Mouse (Mus musculus): ENCODE data around the gene Fbxo46. TPM values are rescaled to one million over a fixed set of nuclear protein-coding genes. Genes with fewer than 3 reads are reported as not detected.
A peak's percentile ranks its signal among the peaks of the same experiment; 100 is the strongest.

Gene Fbxo46
- total RNA-seq (2012; rRNA removed) = 11.6 and 12.5 TPM in 2 replicates
- 3.5 and 4.0 TPM in 2 replicates for total RNA-seq (2014; rRNA removed)
- 4.8 and 6.1 TPM in 2 replicates for polyA plus RNA-seq (2012; ENCODE audit: insufficient read length, low read depth)

GRCm38 (mm10) chr7:19119631-19120429, at the start of gene Fbxo46:
Fbxo46 (plus strand) TSS chr7:19119859.
- Histone ChIP-seq H3K9me3 (replicated peaks; ENCODE audit: low read length) (peaks cover 10% of the 10 kb centered on the region), H3K27ac (ENCODE audit: insufficient read depth, low read depth) (no peak within 1 kb of the TSS), H3K9ac (ENCODE audit: insufficient read depth, low read depth) (peak within 1 kb of the TSS; percentile 93), H3K36me3 (replicated peaks in 1 of 2; ENCODE audit: control insufficient read depth in 1 of 2, insufficient read depth in 1 of 2, low read length in 1 of 2) (peaks cover 0 to 12% of the 10 kb centered on the region in 2 experiments), H3K79me2 (replicated peaks; ENCODE audit: control insufficient read depth, extremely low read depth, insufficient read depth, poor library complexity, severe bottlenecking) (peaks cover 21% of the 10 kb centered on the region), H3K4me3 (replicated peaks in 1 of 3; ENCODE audit: low read depth in 2 of 3, low read length in 2 of 3, poor library complexity in 1 of 3) (peak within 1 kb of the TSS; percentile 63 to 95 (median 67)), H3K4me2 (ENCODE audit: insufficient read depth, low read depth, poor library complexity, severe bottlenecking) (peak within 1 kb of the TSS; percentile 48), H3K27me3 (replicated peaks) (no peaks in the 10 kb centered on the region), H3K4me1 (ENCODE audit: control insufficient read depth in 1 of 2, insufficient read depth in 2 of 2) (peaks cover 9 to 16% of the 10 kb centered on the region in 2 experiments; a peak in 3 of 4 replicates)
- TF ChIP-seq UBTF (IDR thresholded peaks at IDR 0.05; ENCODE audit: low read depth, low read length) (no peak), TBP (conservative IDR thresholded peaks at IDR 0.05; ENCODE audit: low read depth, low read length) (no peak), POLR2A (IDR thresholded peaks at IDR 0.05; ENCODE audit: low read depth, low read length) (peak; percentile 98), POLR2AphosphoS2 (IDR thresholded peaks at IDR 0.05; ENCODE audit: low read depth, low read length) (peak; percentile 66; the same call in 1 of the 2 replicates), ZMIZ1 (IDR thresholded peaks at IDR 0.05; ENCODE audit: low read depth, low read length) (peak; percentile 90), MAZ (IDR thresholded peaks at IDR 0.05; ENCODE audit: low read depth, low read length) (peak; percentile 60), CTCF (conservative IDR thresholded peaks at IDR 0.05 in 1 of 2, IDR thresholded peaks at IDR 0.05 in 1 of 2; ENCODE audit: low read depth in 2 of 2, low read length in 2 of 2) (no peak), ETS1 (conservative IDR thresholded peaks at IDR 0.05; ENCODE audit: low read depth, low read length) (no peak), JUN (IDR thresholded peaks at IDR 0.05; ENCODE audit: insufficient read depth, low read depth, low read length) (no peak), IRF4 (IDR thresholded peaks at IDR 0.05; ENCODE audit: low read depth, low read length) (peak; percentile 39; the same call in 1 of the 2 replicates), MAFK (IDR thresholded peaks at IDR 0.05; ENCODE audit: insufficient replicate concordance, low read length) (no peak), MEF2A (IDR thresholded peaks at IDR 0.05; ENCODE audit: borderline replicate concordance, low read depth, low read length) (0 out of 2 replicates have a peak, but pooled peaks have one; percentile 26), ZKSCAN1 (IDR thresholded peaks at IDR 0.05; ENCODE audit: borderline replicate concordance, low read depth, low read length) (no peak), SIN3A (IDR thresholded peaks at IDR 0.05; ENCODE audit: low read length) (peak; percentile 91), JUND (conservative IDR thresholded peaks at IDR 0.05; ENCODE audit: low read depth, low read length) (no peak), RAD21 (IDR thresholded peaks at IDR 0.05; ENCODE audit: low read depth, low read length) (no peak), ELF1 (IDR thresholded peaks at IDR 0.05; ENCODE audit: low read depth, low read length) (peak; percentile 100), USF2 (conservative IDR thresholded peaks at IDR 0.05; ENCODE audit: low read depth, low read length) (no peak), BHLHE40 (IDR thresholded peaks at IDR 0.05; ENCODE audit: low read depth, low read length) (no peak), MYC (IDR thresholded peaks at IDR 0.05; ENCODE audit: low read depth, low read length) (peak; percentile 51; the same call in 1 of the 2 replicates), KAT2A (IDR thresholded peaks at IDR 0.05; ENCODE audit: insufficient replicate concordance, low read length) (peak; percentile 97), EP300 (IDR thresholded peaks at IDR 0.05; ENCODE audit: low read length) (no peak), ZC3H11A (IDR thresholded peaks at IDR 0.05; ENCODE audit: low read depth, low read length) (no peak), MAX (IDR thresholded peaks at IDR 0.05; ENCODE audit: low read length) (no peak), E2F4 (IDR thresholded peaks at IDR 0.05; ENCODE audit: insufficient replicate concordance, low read depth, low read length) (no peak), NRF1 (IDR thresholded peaks at IDR 0.05; ENCODE audit: low read depth, low read length) (peak; percentile 85), TCF12 (IDR thresholded peaks at IDR 0.05; ENCODE audit: low read depth, low read length) (peak; percentile 87), HCFC1 (IDR thresholded peaks at IDR 0.05; ENCODE audit: low read depth, low read length) (peak; percentile 100), MXI1 (IDR thresholded peaks at IDR 0.05; ENCODE audit: low read depth, low read length) (peak; percentile 70; the same call in 1 of the 2 replicates), CHD1 (IDR thresholded peaks at IDR 0.05; ENCODE audit: low read depth, low read length) (no peak), NELFE (IDR thresholded peaks at IDR 0.05; ENCODE audit: low read depth, low read length) (peak; percentile 96), CHD2 (IDR thresholded peaks at IDR 0.05; ENCODE audit: low read length) (peak; percentile 64; the same call in 1 of the 2 replicates), USF1 (IDR thresholded peaks at IDR 0.05; ENCODE audit: low read depth, low read length) (no peak), ZNF384 (IDR thresholded peaks at IDR 0.05; ENCODE audit: low read depth, low read length) (no peak), PAX5 (IDR thresholded peaks at IDR 0.05; ENCODE audit: low read length) (no peak), SMC3 (IDR thresholded peaks at IDR 0.05; ENCODE audit: low read depth, low read length) (no peak), RCOR1 (conservative IDR thresholded peaks at IDR 0.05; ENCODE audit: low read depth, low read length) (no peak), GABPA (IDR thresholded peaks at IDR 0.05; ENCODE audit: insufficient replicate concordance, low read depth, low read length) (peak; percentile 78; the same call in 1 of the 2 replicates)
- peak; percentile 99 for DNase-seq (ENCODE audit: extremely low read depth)
- in situ Hi-C loops (cut with MboI; ENCODE audit: low pct_ligation_motif_present, low pct_unique_long_range_greater_than_20kb, low sequenced_read_pairs) (no loop called here), dilution Hi-C loops (cut with MboI; ENCODE audit: extremely low pct_ligation_motif_present, extremely low pct_unique_long_range_greater_than_20kb, low sequenced_read_pairs) (no loop called here)

Measured in CH12.LX (cell line).